Mouse (Mus musculus) embryo, embryonic 11.5 days (tissue): ENCODE results near the gene Ctcfl.
A peak's percentile ranks its signal among the peaks of the same experiment; 100 is the strongest.

Experiments used
- DNase-seq: peaks from one replicate; pipeline ENCODE4 v3.0.0-alpha.2; 2012; ENCODE audit warnings: low read depth, low spot score

The Ctcfl gene

DNA sequence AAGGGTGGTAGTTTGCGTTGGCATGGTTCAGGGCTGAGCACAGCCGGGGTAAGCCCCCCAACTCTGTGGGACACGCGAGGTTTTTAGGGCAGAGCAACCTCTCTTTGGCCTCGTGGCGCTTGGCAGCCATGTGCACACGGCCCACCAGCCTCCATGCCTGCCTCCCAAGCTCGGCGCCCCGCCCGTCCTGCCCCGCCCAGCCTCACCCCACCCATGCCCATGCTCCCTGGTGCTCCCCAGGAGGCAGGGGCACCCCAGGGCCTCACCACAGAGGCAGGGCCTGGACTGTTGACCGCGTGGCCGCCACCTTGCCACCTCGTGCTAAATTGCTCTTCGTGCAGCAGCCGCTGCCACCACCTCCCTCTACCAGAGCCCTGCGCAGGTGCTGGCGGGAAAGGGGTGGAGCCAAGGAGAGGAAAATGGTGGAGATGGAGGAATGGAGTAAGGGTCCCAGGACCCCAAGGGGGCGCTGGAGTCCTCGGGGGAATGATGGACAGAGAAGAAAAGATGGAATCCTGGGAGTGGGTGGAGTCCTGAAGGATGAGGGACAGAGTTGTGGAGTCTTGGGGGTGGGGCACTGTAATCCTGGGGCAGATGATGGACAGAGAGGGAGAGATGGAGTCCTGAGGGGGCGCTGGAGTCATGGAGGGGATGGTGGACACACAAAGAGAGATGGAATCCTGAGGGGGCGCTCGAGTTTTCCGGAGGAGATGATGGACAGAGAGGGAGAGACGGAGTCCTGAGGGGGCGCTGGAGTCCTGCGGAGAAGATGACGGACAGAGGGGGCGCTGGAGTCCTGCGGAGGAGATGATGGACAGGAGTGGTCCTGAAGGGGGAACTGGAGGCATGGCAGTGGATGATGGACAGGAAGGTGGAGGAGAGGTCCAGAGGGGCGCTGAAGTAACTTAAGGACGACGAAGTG lies at the start of gene Ctcfl:
Gene Ctcfl, minus strand, starts transcription at position 503 of the 922 bp plus-strand sequence.
- no peak for DNase-seq

DNA sequence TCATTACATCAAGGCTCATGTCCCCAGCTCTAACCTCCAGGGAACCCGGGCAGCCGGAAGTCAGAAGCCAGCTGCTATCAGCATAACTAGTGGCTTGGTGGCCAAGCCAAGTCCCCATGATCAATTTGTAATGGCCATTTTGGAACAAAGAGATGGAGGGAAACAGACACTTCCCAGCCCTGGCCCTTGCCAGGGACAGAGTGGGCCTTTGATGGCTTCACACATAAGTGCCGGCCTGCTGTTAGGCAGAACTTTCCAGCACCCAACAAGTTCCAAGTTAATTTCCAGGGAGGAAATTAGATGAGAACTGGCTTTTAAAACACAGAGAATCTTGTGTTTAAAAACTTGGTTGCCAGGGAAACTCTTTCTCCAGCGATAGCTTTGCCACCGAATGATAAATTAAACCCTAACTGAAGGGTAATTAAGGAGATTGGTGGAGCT lies 49.1 kb upstream of the Ctcfl start:
- no peak for DNase-seq

DNA sequence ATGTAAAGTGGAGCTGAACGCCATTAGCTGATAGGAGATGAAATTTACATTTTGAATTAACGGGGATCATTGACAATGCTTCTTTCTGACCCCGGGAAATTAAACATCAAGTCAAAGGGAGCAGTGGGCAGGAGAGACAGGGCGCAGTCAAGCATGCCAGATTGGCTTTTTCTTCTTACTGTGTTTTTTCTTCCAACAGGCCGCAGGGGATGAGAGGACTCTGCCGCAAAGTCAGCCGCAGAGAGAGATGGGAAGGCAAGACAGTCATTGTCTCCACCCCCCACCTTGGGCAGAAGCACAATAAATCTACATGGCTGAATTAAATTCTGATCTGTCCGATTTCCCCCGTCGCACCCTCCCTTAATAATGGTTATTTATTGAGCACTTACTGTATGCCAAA lies 46.0 kb upstream of the Ctcfl start:
- DNase-seq: no peak

DNA sequence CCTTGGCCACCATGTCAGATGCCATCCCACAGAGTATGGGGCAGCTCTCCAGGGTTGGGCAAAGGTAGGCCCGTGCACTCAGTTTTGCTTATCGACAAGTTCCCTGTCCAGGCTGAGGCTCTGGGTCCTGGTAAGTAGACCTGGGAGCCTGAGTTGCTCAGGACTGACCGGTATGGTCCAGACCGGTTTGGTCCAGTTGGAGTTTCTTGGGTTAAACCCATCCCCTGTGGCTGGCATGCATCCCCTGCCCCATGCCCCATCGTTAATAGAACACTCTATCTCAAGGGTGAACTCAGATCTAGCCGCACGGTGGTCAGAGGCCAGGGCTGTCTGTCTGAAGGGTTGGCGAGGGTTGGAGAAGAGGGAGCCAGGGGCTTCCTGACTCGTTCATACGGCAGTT lies 45.6 kb upstream of the Ctcfl start:
- DNase-seq: no peak

DNA sequence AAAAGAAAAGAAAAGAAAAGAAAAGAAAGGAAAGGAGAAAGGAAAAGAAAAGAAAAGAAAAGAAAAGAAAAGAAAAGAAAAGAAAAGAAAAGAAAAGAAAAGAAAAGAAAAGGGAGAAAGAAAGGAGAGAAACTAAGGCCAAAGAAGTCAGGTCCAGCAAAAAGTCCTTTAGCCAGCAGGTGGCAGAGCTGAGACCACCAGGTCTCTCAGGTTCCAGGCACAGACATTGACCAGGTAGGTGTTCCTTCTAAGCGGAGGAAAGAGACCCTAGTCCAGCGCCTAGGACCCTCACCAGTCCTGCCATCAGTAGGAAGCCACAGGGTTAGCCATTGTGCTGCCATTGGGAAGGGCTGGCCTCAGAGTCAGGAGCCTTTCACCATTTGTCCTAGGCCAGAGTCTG lies 45.0 kb upstream of the Ctcfl start:
- no peak for DNase-seq

DNA sequence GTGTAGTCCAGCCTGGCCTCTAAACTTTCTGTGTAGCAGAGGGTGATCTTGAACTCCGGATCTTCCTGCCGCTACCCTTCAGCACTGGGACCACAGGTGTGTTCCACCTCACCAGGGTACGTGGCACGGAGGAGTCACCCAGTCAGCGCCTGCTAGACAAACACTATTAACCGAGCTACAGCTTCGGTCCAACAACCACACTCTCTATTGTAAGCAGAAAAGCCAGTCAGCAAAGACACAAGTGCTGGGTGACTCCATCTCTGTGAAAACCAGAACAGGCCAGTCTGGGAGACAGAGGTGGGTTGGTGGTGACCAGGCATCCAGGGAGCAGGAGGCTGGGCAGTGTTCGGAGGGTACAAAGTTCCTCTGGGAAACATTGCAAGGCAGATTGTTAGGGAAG lies 44.1 kb upstream of the Ctcfl start:
- DNase-seq: no peak

DNA sequence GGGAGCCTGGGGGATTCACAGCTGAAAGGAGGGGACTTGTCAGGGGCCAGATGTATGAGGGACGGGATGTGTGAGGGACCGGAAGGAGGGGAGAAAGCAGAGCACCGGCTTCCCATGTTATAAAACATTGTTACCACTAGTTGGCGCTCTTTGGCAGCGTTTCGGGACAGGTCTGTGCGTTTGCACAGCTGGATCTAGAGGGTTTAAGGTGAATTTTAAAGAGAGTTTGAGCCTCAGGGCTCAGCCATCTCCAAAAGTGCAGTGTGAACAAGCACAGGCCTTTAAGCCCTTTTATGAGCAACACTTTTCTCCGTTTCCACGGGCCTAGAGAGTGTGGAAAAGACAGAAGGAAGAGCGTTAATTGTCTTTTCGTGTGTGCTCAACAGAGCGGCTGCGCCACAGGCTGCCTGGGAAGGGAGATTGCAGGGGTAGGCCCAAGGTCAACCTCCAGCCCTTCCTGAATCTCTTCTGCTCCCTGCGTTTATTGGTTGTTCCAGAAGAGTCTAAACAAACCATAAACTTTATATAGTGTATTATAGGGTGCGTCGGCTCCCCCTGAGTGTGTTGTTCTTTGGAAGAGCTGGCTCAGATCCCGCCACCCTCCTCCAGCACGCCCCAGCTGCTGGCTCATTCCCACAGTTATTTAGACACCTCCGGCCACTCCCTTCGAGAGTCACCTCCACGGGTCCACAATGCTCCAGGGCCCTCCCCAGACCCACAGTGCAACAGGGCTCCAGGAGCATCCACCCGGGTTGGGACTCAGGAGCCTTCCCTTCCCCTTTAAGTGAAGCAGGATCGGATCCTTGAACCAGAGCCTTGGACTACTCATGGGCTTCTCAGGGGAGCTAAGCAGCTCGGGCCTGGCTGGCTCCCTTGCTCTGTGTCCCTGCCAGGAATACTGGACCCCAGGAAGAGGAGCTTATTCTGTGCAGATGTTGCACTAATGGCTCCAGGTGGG lies 40.3 kb upstream of the Ctcfl start:
- peak; percentile 78 for DNase-seq

DNA sequence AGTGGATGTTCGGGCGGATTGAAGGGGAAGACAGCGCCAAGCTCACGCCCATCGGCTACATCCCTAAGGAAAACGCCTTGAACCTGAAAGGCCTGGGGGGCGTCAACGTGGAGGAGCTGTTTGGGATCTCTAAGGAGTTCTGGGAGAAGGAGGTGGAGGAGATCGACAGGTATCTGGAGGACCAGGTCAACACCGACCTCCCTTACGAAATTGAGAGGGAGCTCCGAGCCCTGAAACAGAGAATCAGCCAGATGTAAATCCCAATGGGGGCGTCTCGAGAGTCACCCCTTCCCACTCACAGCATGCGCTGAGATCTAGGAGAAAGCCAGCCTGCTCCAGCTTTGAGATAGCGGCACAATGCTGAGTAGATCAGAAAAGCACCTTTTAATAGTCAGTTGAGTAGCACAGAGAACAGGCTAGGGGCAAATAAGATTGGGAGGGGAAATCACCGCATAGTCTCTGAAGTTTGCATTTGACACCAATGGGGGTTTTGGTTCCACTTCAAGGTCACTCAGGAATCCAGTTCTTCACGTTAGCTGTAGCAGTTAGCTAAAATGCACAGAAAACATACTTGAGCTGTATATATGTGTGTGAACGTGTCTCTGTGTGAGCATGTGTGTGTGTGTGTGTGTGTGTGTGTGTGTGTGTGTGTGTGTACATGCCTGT lies 39.2 kb upstream of the Ctcfl start:
- no peak for DNase-seq

DNA sequence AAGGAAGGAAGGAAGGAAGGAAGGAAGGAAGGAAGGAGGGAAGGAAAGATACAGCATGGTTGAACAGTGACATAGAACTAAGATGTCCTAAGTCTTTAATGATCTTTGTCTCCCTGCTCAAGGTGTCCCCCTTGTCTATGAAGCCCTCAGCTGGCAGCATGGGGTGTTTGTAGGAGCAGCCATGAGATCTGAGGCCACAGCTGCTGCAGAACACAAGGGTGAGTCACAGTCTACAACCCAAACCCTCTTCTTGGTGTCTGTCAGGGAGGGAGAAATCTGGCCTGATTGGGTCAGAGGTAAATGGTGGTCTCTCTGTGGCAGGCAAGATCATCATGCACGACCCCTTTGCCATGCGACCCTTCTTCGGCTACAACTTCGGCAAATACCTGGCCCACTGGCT lies 38.5 kb upstream of the Ctcfl start:
- DNase-seq: no peak

DNA sequence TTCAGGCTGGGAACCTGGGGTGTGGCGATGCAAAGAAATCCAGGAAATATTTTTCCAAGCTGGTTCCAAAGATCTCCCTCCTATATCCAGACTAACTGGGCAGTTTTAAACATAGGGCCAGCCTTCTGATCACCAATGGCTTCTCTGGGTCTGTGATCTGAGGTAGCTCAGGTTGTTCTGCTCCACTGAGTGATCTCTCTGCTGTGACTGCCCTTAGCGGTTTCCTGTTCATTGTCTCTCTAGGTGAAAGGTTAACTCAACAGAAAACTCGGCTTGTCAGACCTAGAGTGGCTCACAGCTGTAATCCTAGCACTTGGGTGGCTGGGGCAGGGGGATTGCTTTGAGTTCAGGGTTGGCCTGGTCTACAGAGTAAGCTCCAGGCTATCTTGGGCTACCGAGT lies 38.1 kb upstream of the Ctcfl start:
- DNase-seq: no peak

DNA sequence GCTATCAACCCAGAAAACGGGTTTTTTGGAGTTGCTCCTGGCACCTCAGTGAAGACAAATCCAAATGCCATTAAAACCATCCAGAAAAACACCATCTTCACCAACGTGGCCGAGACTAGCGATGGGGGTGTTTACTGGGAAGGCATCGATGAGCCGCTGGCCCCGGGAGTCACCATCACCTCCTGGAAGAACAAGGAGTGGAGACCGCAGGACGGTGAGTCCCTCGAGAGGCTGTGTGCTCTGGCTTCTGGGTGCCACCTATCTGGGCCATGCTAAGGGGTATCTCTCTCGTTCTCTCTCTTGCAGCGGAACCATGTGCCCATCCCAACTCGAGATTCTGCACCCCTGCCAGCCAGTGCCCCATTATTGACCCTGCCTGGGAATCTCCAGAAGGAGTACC lies 37.6 kb upstream of the Ctcfl start:
- DNase-seq: no peak

DNA sequence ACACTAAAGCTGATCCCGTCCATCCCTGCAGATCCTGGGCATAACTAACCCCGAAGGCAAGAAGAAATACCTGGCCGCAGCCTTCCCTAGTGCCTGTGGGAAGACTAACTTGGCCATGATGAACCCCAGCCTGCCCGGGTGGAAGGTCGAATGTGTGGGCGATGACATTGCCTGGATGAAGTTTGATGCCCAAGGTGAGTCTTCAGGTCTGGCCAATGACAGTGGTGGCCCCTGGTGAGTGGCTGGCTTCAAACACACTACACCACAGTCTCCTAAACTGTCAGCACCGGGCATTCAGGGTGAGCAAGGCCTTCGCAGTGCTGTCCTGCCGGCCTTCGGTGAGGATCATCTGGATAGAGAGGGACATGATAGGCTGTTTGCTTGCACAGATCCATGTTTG lies 36.6 kb upstream of the Ctcfl start:
- DNase-seq: no peak

DNA sequence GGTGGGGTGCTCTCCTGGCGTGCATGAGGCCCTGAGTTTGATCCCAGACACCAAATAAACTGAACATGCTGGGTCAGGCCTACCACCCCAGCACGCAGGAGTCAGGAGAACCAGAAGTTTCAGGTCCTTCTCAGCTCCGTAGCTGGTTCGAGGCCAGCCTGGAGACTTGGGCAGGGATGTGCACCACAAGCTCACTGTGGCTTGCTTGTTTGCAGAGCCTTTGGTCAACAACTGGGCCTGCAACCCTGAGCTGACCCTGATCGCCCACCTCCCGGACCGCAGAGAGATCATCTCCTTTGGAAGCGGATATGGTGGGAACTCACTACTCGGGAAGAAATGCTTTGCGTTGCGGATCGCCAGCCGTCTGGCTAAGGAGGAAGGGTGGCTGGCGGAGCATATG lies 35.6 kb upstream of the Ctcfl start:
- no peak for DNase-seq

DNA sequence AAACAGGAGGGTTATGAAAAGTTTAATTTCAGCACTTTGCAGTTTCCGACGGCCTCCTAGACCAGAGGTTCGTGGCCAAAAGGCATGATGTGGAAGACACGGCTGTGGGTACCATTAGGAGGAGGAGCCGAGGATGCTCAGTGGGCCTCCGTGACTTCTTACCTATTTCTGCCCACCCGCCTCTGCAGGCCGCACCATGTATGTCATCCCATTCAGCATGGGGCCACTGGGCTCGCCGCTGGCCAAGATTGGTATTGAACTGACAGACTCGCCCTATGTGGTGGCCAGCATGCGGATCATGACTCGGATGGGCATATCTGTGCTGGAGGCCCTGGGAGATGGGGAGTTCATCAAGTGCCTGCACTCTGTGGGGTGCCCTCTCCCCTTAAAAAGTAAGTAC lies 35.2 kb upstream of the Ctcfl start:
- no peak for DNase-seq

DNA sequence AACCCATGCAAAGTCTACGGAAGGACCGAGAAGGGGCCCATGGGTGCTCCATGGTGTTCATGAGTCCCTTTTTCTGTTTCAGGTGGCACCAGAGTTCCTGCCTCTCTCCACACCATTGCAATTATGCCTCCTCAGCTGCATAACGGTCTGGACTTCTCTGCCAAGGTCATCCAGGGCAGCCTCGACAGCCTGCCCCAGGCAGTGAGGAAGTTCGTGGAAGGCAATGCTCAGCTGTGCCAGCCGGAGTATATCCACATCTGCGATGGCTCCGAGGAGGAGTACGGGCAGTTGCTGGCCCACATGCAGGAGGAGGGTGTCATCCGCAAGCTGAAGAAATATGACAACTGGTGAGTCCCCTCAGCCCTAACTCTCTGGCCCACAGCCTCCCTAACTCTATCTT lies 33.9 kb upstream of the Ctcfl start:
- DNase-seq: no peak

DNA sequence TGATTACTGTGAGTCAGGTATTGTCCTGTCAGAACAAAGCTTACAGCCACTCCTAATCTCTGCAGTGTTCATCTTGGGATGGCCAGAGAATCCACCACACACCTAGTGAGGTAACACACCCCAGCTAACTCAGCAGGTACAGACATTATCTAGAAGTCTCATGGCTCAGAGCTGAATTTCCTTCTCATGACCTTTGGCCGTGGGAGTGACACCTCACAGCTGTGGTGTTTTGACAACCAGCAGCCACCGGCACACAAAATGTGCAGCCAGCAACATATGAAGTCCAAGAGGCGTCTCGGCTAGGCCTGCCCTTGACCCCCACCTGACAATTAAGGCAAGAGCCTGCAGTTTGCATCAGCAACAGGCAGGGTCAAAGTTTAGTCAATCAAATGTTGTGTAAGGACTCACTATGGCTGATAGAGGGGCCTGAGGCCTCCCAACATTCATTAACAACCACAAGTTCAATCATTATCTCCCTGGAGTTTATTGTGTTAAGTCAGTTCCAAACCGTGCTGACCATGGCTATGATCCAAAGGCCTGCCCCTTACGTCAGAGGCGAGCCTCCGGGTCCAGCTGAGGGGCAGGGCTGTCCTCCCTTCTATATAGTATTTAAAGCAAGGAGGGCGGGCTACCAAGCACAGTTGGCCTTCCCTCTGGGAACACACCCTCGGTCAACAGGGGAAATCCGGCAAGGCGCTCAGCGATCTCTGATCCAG lies 33.3 kb upstream of the Ctcfl start, which contains the start of gene Pck1:
Gene Pck1, plus strand, starts transcription at position 613 of the 716 bp plus-strand sequence.
- DNase-seq: no peak

DNA sequence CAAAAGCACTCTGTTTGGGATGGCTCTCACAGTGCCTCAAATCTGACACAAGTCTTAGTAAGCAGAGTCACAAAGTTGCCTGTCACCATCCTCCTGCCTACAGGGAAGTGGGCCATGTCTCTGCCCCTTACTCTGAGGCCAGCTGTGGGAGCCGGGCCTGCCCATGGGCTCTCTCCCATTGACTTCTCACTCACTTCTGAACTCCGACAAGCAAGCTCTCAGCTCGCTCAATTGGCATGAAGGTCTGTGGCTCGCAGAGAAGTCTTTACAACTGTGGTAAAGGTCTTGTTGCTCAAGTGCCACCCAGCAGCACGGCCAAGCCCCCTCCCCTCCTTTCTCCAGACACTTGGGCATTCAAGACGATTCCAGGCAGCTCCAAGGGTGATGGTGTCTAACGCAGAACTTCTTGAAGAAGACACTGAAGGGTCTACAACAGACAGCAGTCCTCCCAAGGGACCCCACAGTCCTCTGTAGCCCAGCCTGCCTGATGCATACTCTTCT lies 32.5 kb upstream of the Ctcfl start:
- no peak for DNase-seq

DNA sequence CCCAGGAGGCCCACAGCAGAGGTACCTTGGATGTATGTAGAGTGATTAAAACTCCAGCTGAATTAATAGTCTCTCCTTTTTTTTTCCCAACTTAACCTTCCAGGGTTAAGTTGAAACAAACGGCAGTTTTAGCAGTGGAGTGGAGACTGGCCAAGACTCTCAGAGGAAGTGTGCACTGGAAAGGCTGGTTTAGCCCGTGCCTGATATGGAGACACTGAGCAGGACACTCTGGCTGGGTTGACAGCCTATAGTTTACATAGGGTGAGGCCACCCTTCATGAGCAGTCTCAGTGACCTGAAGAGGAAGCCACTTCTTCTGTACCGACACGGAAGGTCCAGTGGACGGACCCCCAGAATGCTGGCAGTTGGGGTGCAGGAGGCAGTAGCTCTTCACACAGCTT lies 32.0 kb upstream of the Ctcfl start:
- no peak for DNase-seq

DNA sequence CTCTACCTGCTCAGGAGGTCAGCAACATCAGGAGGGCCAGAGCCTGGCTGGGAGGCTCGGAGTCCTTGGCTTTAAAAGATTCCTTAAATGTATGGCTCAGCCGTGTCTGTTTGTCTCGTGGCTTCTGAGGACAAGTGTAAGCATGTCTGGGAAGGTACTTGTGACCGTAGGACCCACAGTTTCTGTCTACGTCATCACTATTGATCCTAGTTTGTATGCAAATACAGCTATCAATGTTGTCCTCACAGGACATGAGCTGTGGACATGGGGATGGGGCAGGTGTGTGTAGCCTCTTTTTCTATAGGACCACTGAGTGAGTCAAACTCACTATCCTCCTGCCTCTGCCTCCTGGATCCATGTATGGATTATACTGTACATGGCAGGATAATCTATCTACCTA lies 28.7 kb upstream of the Ctcfl start:
- no peak for DNase-seq

DNA sequence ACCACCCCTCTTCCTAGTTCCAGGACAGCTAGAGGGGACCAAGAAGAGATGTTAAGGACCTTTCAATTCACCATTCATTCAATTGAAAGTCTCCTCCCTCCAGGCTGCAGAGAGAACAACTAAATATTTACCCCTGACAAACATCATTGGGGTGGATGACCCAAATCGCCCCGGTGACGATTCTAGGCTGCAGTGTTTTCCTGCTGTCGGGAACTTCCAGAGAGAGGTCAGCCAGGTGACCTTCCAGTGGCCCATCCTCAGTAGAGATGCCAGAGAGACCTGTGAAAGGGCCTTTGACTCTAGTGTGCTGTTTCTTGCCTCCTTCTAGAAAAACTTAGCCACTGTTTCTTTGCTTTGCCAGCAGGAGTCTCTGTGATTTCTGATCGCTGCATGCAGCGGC lies 27.4 kb upstream of the Ctcfl start:
- DNase-seq: no peak

DNA sequence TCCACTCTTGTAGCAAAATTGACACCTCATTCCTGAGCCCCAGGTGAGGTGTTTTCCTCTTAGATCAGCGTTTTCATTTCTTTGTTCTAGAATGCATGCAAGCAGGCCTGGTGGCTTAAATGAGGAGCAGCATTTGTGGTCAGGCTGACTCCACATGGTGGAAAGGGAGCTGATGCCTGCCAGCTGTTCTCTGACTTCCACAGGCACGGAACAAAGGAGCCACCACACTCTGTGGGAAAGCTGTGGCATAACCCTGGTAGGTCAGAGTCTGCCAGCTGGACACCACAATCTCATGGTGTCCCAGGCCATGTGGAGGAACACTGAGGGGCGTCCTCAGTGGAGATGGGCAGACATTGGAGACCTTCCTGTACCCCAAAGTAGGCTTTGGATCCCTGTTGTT lies 26.5 kb upstream of the Ctcfl start:
- no peak for DNase-seq
